Mouse (Mus musculus): ENCODE data around the gene Lhcgr.

DNA sequence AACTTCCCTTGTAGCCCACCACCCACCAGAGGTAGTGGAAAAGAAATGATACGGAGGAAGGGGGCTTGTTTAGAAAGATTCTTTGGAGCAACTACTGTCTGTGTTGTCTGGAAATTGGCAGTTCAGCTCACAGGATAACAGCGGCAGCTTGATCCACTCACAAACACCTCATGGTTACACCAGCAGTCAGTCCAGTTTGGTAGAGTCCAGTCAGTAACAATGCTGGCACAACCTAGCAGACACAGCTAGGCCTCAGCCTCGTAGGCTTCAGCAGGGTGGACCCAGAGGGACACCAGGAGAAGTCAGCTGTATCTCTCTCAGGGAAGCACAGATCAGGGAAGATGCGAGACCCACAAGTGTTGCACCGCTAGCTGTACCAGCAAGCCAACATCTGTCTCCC is 19.0 kb upstream of the Lhcgr start:
- TF ChIP-seq RAD21 (IDR thresholded peaks at IDR 0.05; ENCODE audit: low read depth, low read length) (no peak), POLR2A (IDR thresholded peaks at IDR 0.05; ENCODE audit: control insufficient read depth in 1 of 2, insufficient read depth in 1 of 2, low read depth in 1 of 2, low read length in 2 of 2, poor library complexity in 1 of 2) (no peak), SMC3 (IDR thresholded peaks at IDR 0.05; ENCODE audit: low read depth, low read length) (no peak), CTCF (IDR thresholded peaks at IDR 0.05 in 2 of 3, conservative IDR thresholded peaks at IDR 0.05 in 1 of 3; ENCODE audit: control insufficient read depth in 1 of 3, insufficient read depth in 1 of 3, low read depth in 2 of 3, low read length in 3 of 3, poor library complexity in 1 of 3, severe bottlenecking in 1 of 3) (no peak), JUND (IDR thresholded peaks at IDR 0.05; ENCODE audit: low read depth, low read length) (no peak)

Measured in MEL (cell line).